Mouse (Mus musculus) bone marrow, adult 2 months (tissue): Measurements from ENCODE around the gene Tfcp2l1.

ENCODE experiments used
- CTCF ChIP-seq: fragments of 200-500 bp; IDR thresholded peaks from 2 replicates; pipeline ENCODE4 v1.5.1; 2011; ENCODE audit warnings: low read length, control low read depth; ENCODE audit not compliant: control insufficient read depth, insufficient read depth
- POLR2A ChIP-seq: fragments of 200-500 bp; IDR thresholded peaks from 2 replicates; pipeline ENCODE4 v1.6.1; 2011; ENCODE audit warnings: low read depth, mild to moderate bottlenecking, control low read depth, low read length, borderline replicate concordance; ENCODE audit not compliant: control insufficient read depth

DNA sequence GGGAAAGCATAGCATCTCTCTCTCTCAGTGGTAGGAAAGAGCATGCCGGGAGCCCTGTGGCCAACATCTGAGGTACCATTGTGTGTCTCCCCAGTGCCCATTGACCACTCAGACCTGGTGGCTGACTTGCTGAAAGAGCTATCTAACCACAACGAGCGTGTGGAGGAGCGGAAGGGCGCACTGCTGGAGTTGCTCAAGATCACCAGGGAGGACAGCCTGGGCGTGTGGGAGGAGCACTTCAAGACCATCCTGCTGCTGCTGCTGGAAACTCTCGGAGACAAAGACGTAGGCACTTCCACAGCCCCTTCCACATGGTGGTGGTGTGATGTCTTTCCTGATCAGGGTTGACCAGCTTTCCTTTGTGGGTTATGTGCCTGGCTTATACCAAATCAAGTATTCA lies 46.6 kb upstream of the Tfcp2l1 start:
- TF ChIP-seq CTCF (no peak), POLR2A (no peak)
